Mouse (Mus musculus): ENCODE results near the gene Prom1.
A peak's percentile ranks its signal among the peaks of the same experiment; 100 is the strongest.
"Not testable (repeated sequence)": the region's sequence is repeated elsewhere in the genome, so short reads cannot be mapped to it uniquely, and the experiment has no call there.

The Prom1 gene

GRCm38 (mm10) chr5:44101231-44102110, at the start of gene Prom1:
Prom1 (minus strand) TSS chr5:44102032.
- peak in 1 of 2 experiments; percentile 60 for DNase-seq (ENCODE audit: low spot score in 2 of 2)

GRCm38 (mm10) chr5:44147732-44148131, 45.9 kb upstream of the Prom1 start:
- no peak for DNase-seq (ENCODE audit: low spot score in 2 of 2)

- no peak for DNase-seq (ENCODE audit: low spot score in 2 of 2)
Measured at GRCm38 (mm10) chr5:44146437-44147332, 44.9 kb upstream of the Prom1 start.

DNA sequence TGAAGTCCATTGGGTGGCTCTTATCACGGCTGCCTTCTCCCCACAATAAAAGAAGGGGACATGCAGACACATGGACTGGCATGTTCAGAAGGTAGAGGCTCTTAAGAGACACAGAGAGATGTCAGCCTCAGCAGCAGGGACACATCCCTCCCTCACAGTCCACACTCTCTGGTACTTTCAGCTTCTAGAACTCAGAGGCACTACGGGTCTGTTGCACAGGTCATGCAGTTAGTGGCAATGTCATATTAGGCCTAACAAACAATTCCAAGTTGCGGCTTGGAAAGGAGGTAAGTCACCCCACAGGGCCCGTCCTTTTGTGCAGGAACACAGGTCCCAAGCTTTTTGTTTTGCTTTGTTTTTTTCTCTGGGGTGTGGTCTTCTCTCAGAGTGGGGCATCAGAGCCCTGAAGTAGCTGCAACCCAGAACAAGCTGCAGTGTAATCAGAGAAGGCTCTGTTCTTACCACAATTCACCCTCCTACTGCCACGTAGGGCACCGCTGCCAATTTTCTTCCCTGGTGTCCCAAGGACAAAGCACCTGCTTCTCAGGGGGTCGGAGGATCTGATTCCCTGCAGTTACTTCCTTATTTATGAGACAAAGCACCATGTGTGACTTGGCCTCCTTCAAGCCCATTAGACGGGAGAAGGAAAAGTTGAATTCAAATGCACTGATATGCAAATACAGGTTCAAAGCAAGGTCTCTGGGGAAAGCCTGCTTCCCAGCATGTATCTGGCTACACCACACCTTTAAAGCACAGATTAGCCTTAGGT, 41.8 kb upstream of the Prom1 start:
- DNase-seq (ENCODE audit: low spot score in 2 of 2) = no peak

DNA sequence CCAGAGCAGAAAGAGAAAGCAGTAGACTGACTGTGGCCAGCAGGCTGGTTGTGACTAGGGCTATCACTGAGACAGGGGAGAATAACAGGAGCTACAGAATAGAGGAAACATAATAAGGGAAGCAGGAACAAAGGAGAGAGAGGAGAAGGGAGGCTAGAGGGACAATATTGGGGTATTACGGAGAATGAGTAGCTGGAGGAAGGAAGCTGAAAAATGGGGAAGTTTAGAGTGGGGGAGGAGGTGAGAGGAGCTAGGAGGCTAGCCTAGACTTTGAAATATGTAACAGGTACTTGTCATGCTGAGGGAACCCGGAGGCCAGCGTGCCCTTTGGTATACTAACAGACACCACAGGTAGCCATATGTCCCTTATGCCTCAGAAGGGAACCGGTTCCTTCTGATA, 25.7 kb upstream of the Prom1 start:
- no peak for DNase-seq (ENCODE audit: low spot score in 2 of 2)

GRCm38 (mm10) chr5:44126574-44126973, 24.7 kb upstream of the Prom1 start:
- DNase-seq (ENCODE audit: low spot score in 2 of 2) = not testable (repeated sequence)

GRCm38 (mm10) chr5:44121390-44121789, 19.6 kb upstream of the Prom1 start:
- no peak for DNase-seq (ENCODE audit: low spot score in 2 of 2)

DNA sequence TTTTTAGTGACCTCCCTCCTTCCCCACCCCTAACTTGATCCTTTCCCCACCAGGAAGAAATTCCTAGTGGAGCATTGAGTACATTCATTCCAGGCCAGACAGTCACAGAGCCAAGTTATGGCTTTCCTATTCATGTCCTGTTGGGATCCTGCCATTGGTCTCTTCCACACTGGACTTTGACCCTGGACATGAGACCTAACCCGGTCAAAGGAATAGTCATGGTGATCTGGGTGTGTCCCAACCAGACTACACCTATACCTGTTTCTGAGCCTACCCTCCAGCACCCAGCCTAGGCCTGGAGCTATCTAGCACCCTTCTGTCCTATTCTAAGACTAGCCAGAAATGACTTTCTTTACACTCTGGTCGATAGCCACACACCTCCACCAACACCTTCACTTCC, 11.3 kb upstream of the Prom1 start:
- no peak for DNase-seq (ENCODE audit: low spot score in 2 of 2)

- DNase-seq (ENCODE audit: low spot score in 2 of 2) = no peak
Measured at GRCm38 (mm10) chr5:44109121-44109520, 7.3 kb upstream of the Prom1 start.

DNA sequence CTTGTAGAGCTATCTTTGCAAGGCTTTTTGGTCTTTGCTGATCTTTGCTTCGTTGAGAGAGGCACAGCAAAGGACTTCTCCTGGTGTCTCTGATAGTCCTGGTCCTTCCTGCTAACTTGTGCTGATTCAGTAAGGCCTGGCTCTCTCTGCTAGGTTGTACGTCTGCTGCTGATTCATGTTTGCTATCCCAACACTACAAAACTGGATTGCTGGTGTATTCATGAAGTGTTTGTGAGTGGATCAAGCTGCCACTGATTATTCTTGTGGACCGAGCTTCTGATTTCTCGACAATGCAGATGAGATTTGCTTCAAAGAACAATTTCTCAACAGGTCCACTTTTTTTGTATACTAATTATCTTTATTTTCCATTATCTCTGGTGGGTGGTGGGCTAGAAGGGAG, 6.3 kb upstream of the Prom1 start:
- no peak for DNase-seq (ENCODE audit: low spot score in 2 of 2)

- no peak for DNase-seq (ENCODE audit: low spot score in 2 of 2)
Measured at GRCm38 (mm10) chr5:44105192-44105591, 3.4 kb upstream of the Prom1 start.

- DNase-seq (ENCODE audit: low spot score in 2 of 2) = no peak
Measured at GRCm38 (mm10) chr5:44104686-44105085, 2.9 kb upstream of the Prom1 start.

DNA sequence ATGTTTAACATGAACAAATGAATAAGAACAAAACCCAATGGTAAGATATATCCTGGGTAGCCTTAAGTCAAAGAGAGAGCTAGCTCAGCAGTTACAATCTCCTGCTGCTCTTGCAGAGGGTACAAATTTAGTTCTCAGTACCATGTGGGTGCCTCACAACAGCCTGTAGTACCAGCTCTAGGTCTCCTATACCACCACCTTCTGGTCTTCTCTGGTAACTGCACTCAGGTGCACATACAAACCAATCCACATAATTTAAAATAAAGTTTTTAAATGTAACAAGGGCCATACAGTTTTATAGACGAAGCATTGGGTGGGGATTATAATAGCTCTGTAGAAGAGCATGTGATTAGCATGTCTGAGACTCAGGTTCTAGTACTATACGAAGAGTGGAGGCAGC, 2.3 kb upstream of the Prom1 start:
- DNase-seq (ENCODE audit: low spot score in 2 of 2) = no peak

DNA sequence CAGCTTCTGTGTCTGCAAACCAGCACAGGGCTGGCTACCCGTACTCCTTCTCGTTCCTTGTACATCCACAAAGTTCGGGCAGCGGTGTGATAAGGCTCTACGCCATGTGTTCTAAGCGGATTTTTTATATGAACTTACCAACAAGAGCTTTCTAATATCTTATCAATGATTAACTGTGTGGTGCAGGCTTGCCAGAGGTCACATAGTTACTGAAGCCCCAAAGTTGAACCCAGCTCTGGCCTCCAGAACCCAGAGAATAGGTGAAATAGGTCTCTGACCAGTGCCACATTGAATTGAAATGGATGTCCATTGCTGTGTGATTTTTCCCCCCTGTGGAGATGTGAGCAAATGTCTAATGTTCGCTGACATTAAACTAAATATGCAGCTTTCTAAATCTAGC, 1.3 kb upstream of the Prom1 start:
- no peak for DNase-seq (ENCODE audit: low spot score in 2 of 2)

DNA sequence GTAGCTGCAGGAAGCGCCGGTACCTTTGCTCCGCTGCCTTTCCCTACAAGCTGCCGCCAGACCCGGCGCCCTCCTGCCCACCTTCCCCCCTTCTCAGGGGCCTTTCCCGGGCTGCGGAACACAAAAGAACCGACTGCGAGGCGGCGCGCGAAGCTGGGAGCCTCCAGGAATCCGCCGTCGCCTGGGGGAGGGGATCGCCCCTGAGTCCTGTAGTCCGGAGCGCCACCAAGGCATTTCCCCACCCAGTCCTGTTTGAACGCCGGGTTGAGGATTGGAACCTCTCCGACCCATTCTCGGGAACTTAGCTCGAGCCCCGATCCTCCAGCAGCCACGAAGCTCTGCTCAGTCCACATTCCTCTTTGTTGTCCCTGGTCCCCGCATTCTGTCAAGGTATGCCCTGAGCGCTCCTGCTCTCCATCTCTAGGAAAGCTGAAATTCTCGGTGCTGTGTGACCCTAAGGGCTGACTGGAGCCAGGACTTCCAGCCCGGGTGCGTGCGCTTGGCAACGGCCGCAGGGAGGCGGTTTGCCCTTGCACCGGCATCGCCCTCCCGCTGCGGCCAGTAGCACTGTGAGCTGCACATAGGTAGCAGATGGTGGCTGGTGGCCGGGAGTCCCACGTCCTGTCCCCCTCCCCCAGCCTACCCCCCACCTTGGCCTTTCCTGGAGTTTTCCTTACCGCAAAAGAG, 1.1 kb downstream of the Prom1 start:
- DNase-seq (ENCODE audit: low spot score in 2 of 2) = peak in 1 of 2 experiments; percentile 64

- no peak for DNase-seq (ENCODE audit: low spot score in 2 of 2)
Measured at GRCm38 (mm10) chr5:44100187-44100543, 1.7 kb downstream of the Prom1 start.

GRCm38 (mm10) chr5:44096996-44097395, 4.8 kb downstream of the Prom1 start:
- DNase-seq (ENCODE audit: low spot score in 2 of 2) = no peak

DNA sequence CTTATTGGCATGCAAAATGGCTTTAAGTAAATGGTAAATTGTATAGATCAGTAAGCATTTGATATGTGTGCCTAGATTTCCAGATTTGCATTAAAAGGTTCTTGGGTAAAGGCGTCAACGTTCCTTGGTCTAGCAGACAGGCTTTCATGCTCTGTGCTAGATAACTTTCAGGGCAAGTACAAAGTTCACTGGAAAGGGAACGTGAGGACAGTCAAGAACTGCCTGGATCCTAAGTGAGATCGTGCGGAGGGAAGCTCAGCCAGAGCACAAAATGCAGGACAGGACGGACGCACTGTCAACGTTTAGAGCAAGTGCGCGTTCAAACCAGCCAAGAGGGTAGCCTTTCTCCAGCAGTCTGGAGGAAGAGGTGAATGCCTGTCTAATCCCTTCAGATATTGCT, 5.7 kb downstream of the Prom1 start:
- no peak for DNase-seq (ENCODE audit: low spot score in 2 of 2)

- DNase-seq (ENCODE audit: low spot score in 2 of 2) = no peak
Measured at GRCm38 (mm10) chr5:44095697-44096096, 6.1 kb downstream of the Prom1 start.

GRCm38 (mm10) chr5:44087034-44087433, 14.8 kb downstream of the Prom1 start:
- no peak for DNase-seq (ENCODE audit: low spot score in 2 of 2)

- DNase-seq (ENCODE audit: low spot score in 2 of 2) = no peak
Measured at GRCm38 (mm10) chr5:44085871-44086270, 16.0 kb downstream of the Prom1 start.

All from urinary bladder, postnatal 4 days (tissue).